Mouse (Mus musculus): ENCODE measurements around the gene Ccdc127. TPM values are rescaled to one million over a fixed set of nuclear protein-coding genes. Genes with fewer than 3 reads are reported as not detected.

Gene Ccdc127
- 10 to 100 TPM; 12.7 to 16.7 TPM for total RNA-seq (2023)

DNA sequence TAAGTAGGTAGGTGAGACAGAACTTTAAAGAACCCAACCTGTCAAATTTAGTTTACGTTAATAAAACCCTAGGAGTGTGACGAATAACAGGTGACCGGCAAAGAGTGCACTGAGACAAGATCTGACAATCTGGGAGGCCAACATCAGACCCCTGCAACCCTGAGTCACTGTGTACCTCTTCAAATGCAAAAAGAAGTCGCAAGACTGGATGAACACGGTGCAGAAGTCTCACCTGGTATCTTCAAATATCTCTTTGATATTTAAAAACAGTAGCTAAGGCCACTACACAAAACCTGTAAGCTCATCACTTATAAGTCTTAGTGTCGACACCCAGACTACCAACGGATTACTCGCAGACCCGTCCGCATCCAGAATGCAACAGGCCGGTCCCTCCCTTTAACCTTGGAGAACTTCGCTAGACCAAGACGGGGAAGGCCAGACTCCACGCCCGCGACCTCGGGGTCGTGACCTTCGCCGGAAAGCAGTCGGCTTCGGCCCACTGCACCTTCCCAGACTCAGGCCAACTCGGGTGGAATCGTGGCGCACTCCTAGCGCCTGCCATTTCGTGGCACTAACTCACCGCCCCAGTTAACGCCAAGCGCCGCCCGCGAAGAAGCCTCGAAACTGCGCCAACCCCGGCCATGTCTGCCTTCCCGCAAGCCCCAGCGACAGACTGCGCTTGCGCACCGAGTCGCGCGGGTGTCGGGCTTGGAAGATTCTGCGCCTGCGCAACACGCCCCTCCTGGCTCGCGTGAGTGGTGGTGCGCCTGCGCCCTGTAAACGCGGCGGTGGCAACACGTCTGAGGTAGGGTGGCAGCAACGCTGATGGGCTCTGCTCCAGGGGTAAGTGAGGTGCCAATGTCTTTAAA, at the start of gene Ccdc127, which contains the start of gene Sdha:
Ccdc127 (plus strand) TSS at position 744 of the 869 bp plus-strand sequence.
Sdha (minus strand) TSS at position 715 of the 869 bp plus-strand sequence.

DNA sequence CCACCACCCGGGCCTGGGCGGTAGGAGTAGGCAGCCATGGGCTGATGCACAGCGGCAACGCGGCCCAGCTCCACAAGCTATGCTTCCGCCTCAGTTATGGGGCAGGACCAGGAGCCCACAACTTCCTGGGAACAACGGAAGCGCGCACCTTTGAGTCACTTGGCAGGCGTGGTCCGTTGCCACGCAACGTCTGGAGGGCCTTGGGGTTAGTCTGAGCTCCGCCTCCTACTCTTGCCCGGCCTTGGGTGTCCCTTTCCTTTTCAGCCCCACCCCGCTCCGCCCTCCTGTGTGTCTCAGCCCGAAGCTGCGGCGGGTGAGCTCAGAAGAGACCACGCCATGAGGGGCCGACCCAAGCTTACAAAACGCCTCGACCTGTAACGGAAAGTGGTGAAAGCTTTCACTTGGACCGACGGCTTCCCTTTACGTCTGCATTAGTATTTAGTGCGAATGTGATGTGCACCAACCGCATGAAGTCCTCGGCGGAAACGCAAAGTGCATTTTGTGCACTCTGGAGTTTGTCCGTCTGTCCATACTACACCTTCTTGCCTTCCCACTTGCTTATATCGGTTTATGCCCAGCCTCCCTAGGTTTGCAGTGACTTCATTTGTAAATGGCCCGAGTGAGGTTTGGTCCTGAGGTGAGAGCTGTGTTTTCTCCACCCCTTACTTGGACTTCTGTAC, 32.8 kb upstream of the Ccdc127 start, which contains the start of gene Pdcd6:
Pdcd6 (minus strand) TSS at position 411 of the 680 bp plus-strand sequence.

DNA sequence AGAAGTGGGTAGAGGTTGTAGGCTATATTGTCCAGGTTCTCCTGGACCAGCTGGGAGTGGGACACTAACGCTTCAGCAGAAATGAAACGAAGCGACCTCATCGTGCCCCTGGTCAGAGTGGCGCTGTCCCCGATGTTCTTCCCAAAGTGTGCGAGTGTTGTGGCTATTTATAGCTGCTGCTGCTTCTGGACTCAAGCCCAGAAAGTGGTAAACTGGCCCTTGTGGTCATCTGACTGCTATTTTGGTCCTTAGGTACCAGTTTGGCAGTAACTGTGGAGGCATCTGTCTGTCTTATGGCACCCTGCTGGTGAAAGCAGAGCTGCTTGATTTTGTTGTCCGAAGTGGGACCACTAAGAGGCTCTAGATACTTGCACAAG, 13.7 kb downstream of the Ccdc127 start, which contains the start of gene Lrrc14b:
Lrrc14b (minus strand) TSS at position 147 of the 377 bp plus-strand sequence.

DNA sequence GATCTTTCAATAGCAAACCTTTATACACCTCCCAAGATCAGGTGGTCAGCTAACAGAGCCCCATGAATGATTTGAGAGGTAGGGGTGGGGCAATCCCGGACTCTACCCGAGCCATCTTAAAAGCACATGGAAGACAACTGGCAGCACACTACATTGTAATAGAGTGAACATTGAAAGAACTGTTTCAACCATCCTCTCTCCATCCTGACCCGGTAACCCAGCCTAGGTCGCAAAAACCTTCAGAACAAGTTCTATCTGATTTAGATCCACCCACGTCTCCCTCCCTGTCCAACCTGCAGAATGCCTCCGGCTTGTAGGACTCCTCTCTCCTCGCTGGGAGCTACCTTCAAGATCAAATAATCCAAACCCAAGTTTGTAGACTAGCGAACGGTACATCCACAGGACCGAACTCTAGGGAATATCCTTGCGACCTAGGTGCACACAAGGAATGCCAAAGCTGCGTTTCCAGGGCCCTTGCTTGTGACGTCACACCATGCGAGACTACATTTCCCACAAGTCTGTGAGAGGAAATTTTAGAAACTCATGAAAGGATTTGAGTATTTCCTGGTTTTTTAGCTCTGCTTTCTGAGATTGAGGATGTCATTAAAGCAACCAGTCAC, 40.4 kb downstream of the Ccdc127 start, which contains the start of gene Zfp72:
Zfp72 (minus strand) TSS at position 466 of the 620 bp plus-strand sequence.

DNA sequence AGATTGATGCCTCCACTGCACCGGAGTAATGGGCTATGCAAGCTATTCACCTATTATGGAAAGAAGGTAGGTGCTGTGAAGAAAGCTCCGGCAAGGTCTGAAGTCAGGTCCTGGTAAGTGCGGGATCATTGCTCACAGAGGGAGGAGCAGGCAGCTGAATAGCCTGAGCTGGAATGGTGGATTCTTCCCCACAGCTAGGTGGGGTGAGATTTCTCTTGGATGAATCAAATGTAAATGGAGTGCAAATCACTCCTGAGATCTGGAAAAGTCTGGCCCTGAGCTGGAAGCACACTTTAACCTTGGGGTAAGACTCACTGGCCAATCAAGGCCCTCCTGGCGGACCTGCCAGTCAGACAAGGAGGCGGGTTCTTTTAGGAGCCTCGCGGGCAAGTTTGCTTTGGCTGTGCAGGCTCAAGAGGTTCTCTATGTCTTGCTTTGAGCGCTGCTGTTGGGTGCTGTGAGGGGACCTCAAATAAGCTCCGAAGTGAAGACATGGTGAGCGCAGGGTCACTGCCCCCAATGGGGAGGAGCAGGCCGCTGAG, 49.3 kb downstream of the Ccdc127 start, which contains the start of gene Ftl1-ps1:
Ftl1-ps1 (plus strand) TSS at position 397 of the 542 bp plus-strand sequence.

Other genes with a start within 250 kb of the Ccdc127 start
- gene Slc9a3, start 228.9 kb upstream of the Ccdc127 start, total RNA-seq (2023): not detected
- 10 to 100 TPM; 46.4 to 46.5 TPM for gene Exoc3, start 141.6 kb upstream of the Ccdc127 start, total RNA-seq (2023)
- 1 to 10 TPM in 1 of 2 experiments, under 1 TPM in 1; 0.49 to 1.2 TPM for gene Ahrr, start 58.0 kb upstream of the Ccdc127 start, total RNA-seq (2023)
- gene Pdcd6, start 32.7 kb upstream of the Ccdc127 start, total RNA-seq (2023): 100 to 1,000 TPM in 1 of 2 experiments, 10 to 100 TPM in 1; 95.9 to 113 TPM
- gene Sdha, start within 50 bp of the Ccdc127 start, total RNA-seq (2023): 10 to 100 TPM; 90.3 to 95.5 TPM
- not detected for gene Lrrc14b, start 13.7 kb downstream of the Ccdc127 start, total RNA-seq (2023)
- under 1 TPM; 0.18 to 0.66 TPM for gene Zfp72, start 40.5 kb downstream of the Ccdc127 start, total RNA-seq (2023)
- 1,000 to 10,000 TPM; 1,617 to 1,647 TPM for gene Ftl1-ps1, start 49.4 kb downstream of the Ccdc127 start, total RNA-seq (2023)
- gene Zfp825, start 143.7 kb downstream of the Ccdc127 start, total RNA-seq (2023): 1 to 10 TPM; 6.6 to 8.4 TPM

All from neutrophil, adult 59 days (primary cell).